ENCODE assay signal across 8 mouse cellular contexts in the genomic region with DNA sequence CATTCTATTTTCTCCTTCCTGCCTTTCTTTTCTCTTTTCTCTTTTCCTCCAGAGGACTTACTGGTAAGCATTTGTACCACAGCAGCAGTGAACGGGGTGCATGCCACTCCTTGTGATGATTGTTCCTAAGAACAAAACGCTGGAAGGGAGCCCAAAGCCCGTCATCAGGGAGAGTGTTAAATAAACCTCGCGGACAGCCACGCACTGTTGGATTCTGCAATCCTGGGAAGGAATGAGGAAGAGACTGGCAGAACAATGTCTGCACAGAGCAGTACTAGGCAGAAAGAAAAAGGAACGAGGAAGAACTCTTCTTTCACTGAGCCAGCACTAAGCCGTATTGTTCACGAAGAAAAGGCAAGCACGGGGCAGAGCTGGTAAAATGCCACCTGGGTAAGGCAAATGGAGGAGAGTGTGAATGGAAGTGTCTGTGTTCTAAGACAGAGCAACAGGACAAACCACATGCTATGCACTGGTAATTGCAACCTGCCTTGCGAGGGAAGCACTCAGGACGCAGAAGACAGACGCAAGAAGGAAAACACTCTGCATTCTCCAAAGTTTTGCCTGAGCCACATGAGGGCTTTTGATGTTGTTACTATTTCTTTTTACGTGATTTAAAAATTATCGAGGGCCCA. TPM values are rescaled to one million over a fixed set of nuclear protein-coding genes. Genes with fewer than 3 reads are reported as not detected.
DNase-seq lines count a peak whose midpoint lies in the region; ATAC-seq and TF ChIP-seq lines count a peak whose summit lies in the region.

No protein-coding gene starts in this region.

- no peak for ATAC-seq in hindbrain, embryonic 12.5 days (ENCODE audit: low FRiP score)
- ATAC-seq in liver, postnatal 0 days, result no peak

- no peaks in the 10 kb centered on the region for H3K27me3 ChIP-seq in hindbrain, embryonic 12.5 days
- H3K27me3 ChIP-seq in midbrain, embryonic 10.5 days (ENCODE audit: low read depth, poor library complexity, severe bottlenecking), result peaks cover 4% of the 10 kb centered on the region; the same call in 1 of the 2 replicates
- H3K27me3 ChIP-seq in cerebellum, adult 2 months (ENCODE audit: control insufficient read depth, insufficient read depth, low read length), result no peaks in the 10 kb centered on the region
- no peaks in the 10 kb centered on the region for H3K27me3 ChIP-seq in liver, postnatal 0 days (ENCODE audit: insufficient read depth, low read length)

- H3K9ac ChIP-seq in hindbrain, embryonic 12.5 days, result 0 out of 2 replicates have a peak overlapping the region, but pooled peaks have one; percentile 8
- no peak overlapping the region for H3K9ac ChIP-seq in liver, postnatal 0 days (replicated peaks)

- no peaks in the 10 kb centered on the region; the same call in 1 of the 2 replicates for H3K4me1 ChIP-seq in hindbrain, embryonic 12.5 days
- peaks cover 8% of the 10 kb centered on the region for H3K4me1 ChIP-seq in midbrain, embryonic 10.5 days
- no peaks in the 10 kb centered on the region for H3K4me1 ChIP-seq in cerebellum, adult 2 months (ENCODE audit: control insufficient read depth, insufficient read depth, low read length)
- H3K4me1 ChIP-seq in liver, postnatal 0 days (ENCODE audit: insufficient read depth), result no peaks in the 10 kb centered on the region

- peak; percentile 24 for DNase-seq in ZHBTc4 (ENCODE audit: low read depth, low spot score)
- peak; percentile 9 for DNase-seq in embryo, embryonic 9.5 days (ENCODE audit: extremely low spot score)
- DNase-seq in midbrain, embryonic 10.5 days (ENCODE audit: low spot score), result no peak
- DNase-seq in gastrocnemius, postnatal 36 days, result no peak
- DNase-seq in cerebellum, adult 2 months, result no peak
- DNase-seq in T-cell, adult 2 months (ENCODE audit: low spot score), result no peak
- no peak for DNase-seq in liver, postnatal 0 days

- H3K9me3 ChIP-seq in hindbrain, embryonic 12.5 days (replicated peaks), result no peaks in the 10 kb centered on the region
- no peaks in the 10 kb centered on the region for H3K9me3 ChIP-seq in midbrain, embryonic 10.5 days (replicated peaks)
- H3K9me3 ChIP-seq in liver, postnatal 0 days (ENCODE audit: low read length), result peaks cover 3% of the 10 kb centered on the region; the same call in 1 of the 2 replicates

- H3K4me3 ChIP-seq in hindbrain, embryonic 12.5 days, result no peak overlapping the region
- H3K4me3 ChIP-seq in midbrain, embryonic 10.5 days, result peak overlapping the region; percentile 16; the same call in 1 of the 2 replicates
- H3K4me3 ChIP-seq in cerebellum, adult 2 months (replicated peaks; ENCODE audit: insufficient read depth, low read depth, low read length), result no peak overlapping the region
- H3K4me3 ChIP-seq in liver, postnatal 0 days (ENCODE audit: low read depth, low read length), result no peak overlapping the region

- intact Hi-C loops in gastrocnemius, postnatal 36 days (cut with DNase I), result no loop called here

- peak overlapping the region; percentile 40 for H3K4me2 ChIP-seq in hindbrain, embryonic 12.5 days (replicated peaks)
- H3K4me2 ChIP-seq in liver, postnatal 0 days (ENCODE audit: low read depth, low read length), result no peak overlapping the region

- H3K27ac ChIP-seq in hindbrain, embryonic 12.5 days, result no peak overlapping the region
- no peak overlapping the region; the same call in 1 of the 2 replicates for H3K27ac ChIP-seq in midbrain, embryonic 10.5 days (replicated peaks)
- H3K27ac ChIP-seq in cerebellum, adult 2 months (ENCODE audit: insufficient read depth, low read length), result no peak overlapping the region
- H3K27ac ChIP-seq in liver, postnatal 0 days (ENCODE audit: low read depth), result no peak overlapping the region

- TF ChIP-seq EP300 in liver, postnatal 0 days (IDR thresholded peaks at IDR 0.05; ENCODE audit: low read depth), result no peak

- TF ChIP-seq CTCF in cerebellum, adult 2 months (IDR thresholded peaks at IDR 0.05; ENCODE audit: borderline replicate concordance, insufficient read depth, low read depth, low read length), result no peak
- no peak for TF ChIP-seq CTCF in liver, postnatal 0 days (IDR thresholded peaks at IDR 0.05; ENCODE audit: low read depth)

- H3K36me3 ChIP-seq in hindbrain, embryonic 12.5 days, result no peaks in the 10 kb centered on the region
- H3K36me3 ChIP-seq in midbrain, embryonic 10.5 days, result no peaks in the 10 kb centered on the region
- H3K36me3 ChIP-seq in liver, postnatal 0 days (replicated peaks; ENCODE audit: insufficient read depth, low read length), result no peaks in the 10 kb centered on the region

- 34% methylated on average over 15 of the region's 15 CpGs for WGBS in hindbrain, embryonic 12.5 days
- WGBS in midbrain, embryonic 10.5 days, result 34% methylated on average over 15 of the region's 15 CpGs
- 22% methylated on average over 15 of the region's 15 CpGs for WGBS in cerebellum, adult 2 months
- 59% methylated on average over 15 of the region's 15 CpGs for WGBS in liver, postnatal 0 days (ENCODE audit: insufficient replicate concordance)

- TF ChIP-seq POLR2A in cerebellum, adult 2 months (IDR thresholded peaks at IDR 0.05; ENCODE audit: borderline replicate concordance, insufficient read depth, low read length), result no peak

RNA-seq across cellular contexts. Expression of a gene that starts 7.0 kb away (rescaled TPM):
- 5.9 and 7.8 TPM in 2 replicates for polyA plus RNA-seq in hindbrain, embryonic 12.5 days (2016; fragmentation: Nextera tagmentation; extraction: Ambion mirVana)
- 0.54 and 0.66 TPM in 2 replicates for polyA plus RNA-seq in midbrain, embryonic 10.5 days (2016; fragmentation: Nextera tagmentation; extraction: Ambion mirVana)
- total RNA-seq in gastrocnemius, postnatal 36 days (2021), result 1 to 10 TPM; 1.5 to 2.9 TPM
- 32.7 and 34.7 TPM in 2 replicates for polyA plus RNA-seq in cerebellum, adult 2 months (2012; rRNA removed)
- polyA plus RNA-seq in liver, postnatal 0 days (2015; fragmentation: Nextera tagmentation; extraction: Ambion mirVana), result 0.07 and 0.09 TPM in 2 replicates

Comparison
In these comparisons a context has a peak if more than half of its experiments do, and no peak if none do; other contexts are left out.
1. DNase-seq: peak in ZHBTc4 (single experiment) and embryo, embryonic 9.5 days (single experiment); none in midbrain, embryonic 10.5 days (single experiment), gastrocnemius, postnatal 36 days (0 of 2), cerebellum, adult 2 months (0 of 2), T-cell, adult 2 months (single experiment) and liver, postnatal 0 days (single experiment).